9 mouse cellular contexts compared by ENCODE assay signal in genomic region chr6:52313391-52314303, GRCm38 (mm10). TPM values are rescaled to one million over a fixed set of nuclear protein-coding genes. Genes with fewer than 3 reads are reported as not detected.
DNase-seq lines count a peak whose midpoint lies in the region; ATAC-seq lines count a peak whose summit lies in the region.
"Had no signal": no experiment of that assay in that cellular context is flagged by ENCODE, and none has a peak within 500 bp of the region (broad histone marks: within the 10 kb centered on the region; RNA-seq: fewer than 3 reads in every experiment).

Evx1 (plus strand) TSS chr6:52313498.

- H3K9ac ChIP-seq in forebrain, embryonic 15.5 days (replicated peaks), result no peak within 1 kb of the TSS
- no peak within 1 kb of the TSS for H3K9ac ChIP-seq in limb, embryonic 15.5 days

- no peak within 1 kb of the TSS; the same call in 1 of the 2 replicates for H3K4me2 ChIP-seq in forebrain, embryonic 15.5 days (replicated peaks)
- H3K4me2 ChIP-seq in limb, embryonic 15.5 days, result peak within 1 kb of the TSS; percentile 44

- DNase-seq in forebrain, embryonic 10.5 days (ENCODE audit: extremely low spot score, low spot score), result peak; percentile 54
- peak; percentile 45 for DNase-seq in urinary bladder, adult 2 months (ENCODE audit: low spot score)
- no peak for DNase-seq in urinary bladder, postnatal 25 days (ENCODE audit: low spot score)
- DNase-seq in spleen, postnatal 10 days (ENCODE audit: low spot score in 2 of 2), result no peak
- no peak for DNase-seq in frontal cortex, postnatal 14 days (ENCODE audit: low spot score in 2 of 2)
- no peak for DNase-seq in gastrocnemius, adult 8-10 months (ENCODE audit: low spot score in 2 of 2)
- DNase-seq: kidney, postnatal 10 days had no signal

- H3K27ac ChIP-seq in forebrain, embryonic 10.5 days, result no peak within 1 kb of the TSS
- no peak within 1 kb of the TSS for H3K27ac ChIP-seq in forebrain, embryonic 15.5 days (replicated peaks)
- H3K27ac ChIP-seq in limb, embryonic 15.5 days, result no peak within 1 kb of the TSS

- ATAC-seq in forebrain, embryonic 15.5 days (replicated peaks), result no peak
- ATAC-seq in limb, embryonic 15.5 days (ENCODE audit: insufficient number of reproducible peaks, low FRiP score, low TSS enrichment, low read depth), result no peak

- H3K9me3 ChIP-seq in forebrain, embryonic 10.5 days, result no peaks in the 10 kb centered on the region
- H3K9me3 ChIP-seq in forebrain, embryonic 15.5 days, result no peaks in the 10 kb centered on the region
- no peaks in the 10 kb centered on the region for H3K9me3 ChIP-seq in limb, embryonic 15.5 days

- peaks cover 42% of the 10 kb centered on the region for H3K4me1 ChIP-seq in forebrain, embryonic 10.5 days
- H3K4me1 ChIP-seq in forebrain, embryonic 15.5 days, result peaks cover 17% of the 10 kb centered on the region
- H3K4me1 ChIP-seq in limb, embryonic 15.5 days, result peaks cover 42% of the 10 kb centered on the region

- WGBS in forebrain, embryonic 10.5 days, result under 1% methylated on average over 59 of the region's 59 CpGs
- WGBS in forebrain, embryonic 15.5 days, result under 1% methylated on average over 59 of the region's 59 CpGs
- WGBS in limb, embryonic 15.5 days, result 1% methylated on average over 59 of the region's 59 CpGs

- H3K27me3 ChIP-seq in forebrain, embryonic 10.5 days (ENCODE audit: poor library complexity, severe bottlenecking), result peaks cover 100% of the 10 kb centered on the region
- H3K27me3 ChIP-seq in forebrain, embryonic 15.5 days, result peaks cover 97% of the 10 kb centered on the region
- peaks cover 95% of the 10 kb centered on the region for H3K27me3 ChIP-seq in limb, embryonic 15.5 days

- peak within 1 kb of the TSS; percentile 3; the same call in 1 of the 2 replicates for H3K4me3 ChIP-seq in forebrain, embryonic 10.5 days
- H3K4me3 ChIP-seq in forebrain, embryonic 15.5 days, result no peak within 1 kb of the TSS
- peak within 1 kb of the TSS; percentile 33 for H3K4me3 ChIP-seq in limb, embryonic 15.5 days

- no peaks in the 10 kb centered on the region for H3K36me3 ChIP-seq in forebrain, embryonic 10.5 days (replicated peaks)
- no peaks in the 10 kb centered on the region for H3K36me3 ChIP-seq in forebrain, embryonic 15.5 days
- H3K36me3 ChIP-seq in limb, embryonic 15.5 days, result no peaks in the 10 kb centered on the region

RNA-seq across cellular contexts. Expression of gene Evx1, which starts in this region (rescaled TPM):
- not detected in 2 replicates for polyA plus RNA-seq in forebrain, embryonic 10.5 days (2016; fragmentation: Nextera tagmentation; extraction: Ambion mirVana)
- polyA plus RNA-seq in forebrain, embryonic 15.5 days (2015; fragmentation: Nextera tagmentation; extraction: Ambion mirVana), result not detected in 2 replicates
- polyA plus RNA-seq in urinary bladder, adult 2 months (2012; rRNA removed), result 1.1 TPM in 2 replicates
- polyA plus RNA-seq in limb, embryonic 15.5 days (2015; fragmentation: Nextera tagmentation; extraction: Ambion mirVana), result 0.19 and 0.59 TPM in 2 replicates
- not detected for total RNA-seq in gastrocnemius, adult 8-10 months (2022)

Comparison
In these comparisons a context has a peak if more than half of its experiments do, and no peak if none do; other contexts are left out.
1. Peak in DNase-seq and H3K4me3 ChIP-seq in forebrain, embryonic 10.5 days; RNA of the gene not detected or under 1 TPM.